Mouse (Mus musculus) stomach, postnatal 0 days (tissue): ENCODE measurements around the gene Ddb1. TPM values are rescaled to one million over a fixed set of nuclear protein-coding genes. Genes with fewer than 3 reads are reported as not detected.

Experiments
- ATAC-seq: fragments of 200-750 bp; cut with Nextera tagmentation; 2 replicates; pipeline ENCODE4 v1.8.0; 2017; ENCODE audit not compliant: low FRiP score, low TSS enrichment
- DNase-seq: peaks from one replicate; pipeline ENCODE4 v3.0.0-alpha.2; 2016; ENCODE audit warnings: low spot score
- H3K27ac ChIP-seq: fragments of 300-500 bp; sonication (generic); replicated peaks from 2 replicates; pipeline ENCODE4 v1.5.1; 2014; ENCODE audit warnings: mild to moderate bottlenecking, control low read depth
- H3K27me3 ChIP-seq: fragments of 300-500 bp; sonication (generic); 2 replicates; pipeline ENCODE4 v1.6.1; 2014; ENCODE audit warnings: low read length; ENCODE audit not compliant: control insufficient read depth, insufficient read depth
- H3K36me3 ChIP-seq: fragments of 300-500 bp; sonication (generic); 2 replicates; pipeline ENCODE4 v1.6.1; 2014; ENCODE audit warnings: low read length, mixed read lengths; ENCODE audit not compliant: control insufficient read depth, insufficient read depth
- H3K4me1 ChIP-seq: fragments of 300-500 bp; sonication (generic); replicated peaks from 2 replicates; pipeline ENCODE4 v1.6.1; 2014; ENCODE audit warnings: antibody characterized with exemption; ENCODE audit not compliant: control insufficient read depth, insufficient read depth
- H3K4me2 ChIP-seq: fragments of 300-500 bp; sonication (generic); replicated peaks from 2 replicates; pipeline ENCODE4 v1.6.1; 2014; ENCODE audit warnings: low read depth, mild to moderate bottlenecking, control low read depth, moderate library complexity
- H3K4me3 ChIP-seq: fragments of 300-500 bp; sonication (generic); 2 replicates; pipeline ENCODE4 v1.5.1; 2014; ENCODE audit warnings: low read depth, low read length, control low read depth
- H3K9ac ChIP-seq: fragments of 300-500 bp; sonication (generic); 2 replicates; pipeline ENCODE4 v1.6.1; 2014; ENCODE audit warnings: mild to moderate bottlenecking, low read length, control low read depth, mixed read lengths
- H3K9me3 ChIP-seq: fragments of 300-500 bp; sonication (generic); 2 replicates; pipeline ENCODE4 v1.6.1; 2016; ENCODE audit warnings: low read length; ENCODE audit not compliant: control insufficient read depth
- CTCF ChIP-seq: IDR thresholded peaks from 2 replicates; pipeline ENCODE4 v1.5.1; 2016; ENCODE audit warnings: antibody characterized with exemption, low read depth, mild to moderate bottlenecking, moderate library complexity
- EP300 ChIP-seq: optimal IDR thresholded peaks from 2 replicates; pipeline ENCODE3; 2016; ENCODE audit warnings: antibody characterized with exemption
- WGBS: fragments of 180-500 bp; shearing (Covaris S2); extraction: QIAGEN DNeasy Blood & Tissue Kit; methylation state at CpG from one replicate; pipeline ENCODE4 v1.1.7; 2014; 5-methylcytosine and 5-hydroxymethylcytosine counted together
- polyA plus RNA-seq: library from polyadenylated mRNA; unstranded; fragments of >200 nt; fragmentation: Nextera tagmentation; extraction: Ambion mirVana; gene quantifications from 2 replicates; pipeline ENCODE4 v1.2.1, GENCODE M21; 2015

Ddb1 gene
- polyA plus RNA-seq, 1 experiment from 2014 or later = 110 TPM

DNA sequence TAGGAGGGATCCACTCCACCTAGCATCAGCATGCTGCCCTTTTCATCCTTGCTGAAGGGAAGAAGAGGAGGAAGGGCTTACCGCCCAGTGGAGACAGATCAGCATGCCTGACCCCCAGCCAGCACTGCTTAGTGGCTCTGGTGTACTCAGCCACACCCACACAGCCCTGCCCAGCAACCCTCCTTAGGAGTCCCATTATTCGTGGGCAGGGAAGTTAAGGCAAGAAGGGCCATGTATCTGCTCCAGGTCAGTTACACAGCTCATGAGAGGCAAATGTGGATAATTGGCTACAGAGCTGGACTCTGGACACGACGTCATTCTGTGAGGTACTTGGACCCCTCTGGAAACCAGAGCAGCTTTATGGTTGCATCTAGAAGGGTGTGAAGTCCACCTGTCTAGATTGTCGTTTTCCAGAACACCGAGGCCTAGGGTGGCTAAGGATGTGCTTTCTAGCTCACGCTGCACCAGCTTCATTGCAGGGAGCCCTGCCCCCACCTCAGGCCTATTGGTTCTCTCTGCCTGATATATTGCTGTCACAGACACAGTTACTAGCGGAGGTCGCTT lies 66.8 kb downstream of the Ddb1 start:
- DNase-seq (peak; percentile 67), ATAC-seq (peak; percentile 27)
- no peaks in the 10 kb centered on the region for H3K36me3 ChIP-seq
- H3K4me3 ChIP-seq = no peak overlapping the region
- no peak overlapping the region for H3K27ac ChIP-seq
- H3K4me2 ChIP-seq = no peak overlapping the region
- H3K9me3 ChIP-seq = no peaks in the 10 kb centered on the region
- 60% methylated on average over 9 of the region's 9 CpGs for WGBS
- H3K27me3 ChIP-seq = no peaks in the 10 kb centered on the region
- no peaks in the 10 kb centered on the region for H3K4me1 ChIP-seq
- no peak overlapping the region for H3K9ac ChIP-seq
- TF ChIP-seq EP300 = peak; percentile 45
- TF ChIP-seq CTCF = no peak

DNA sequence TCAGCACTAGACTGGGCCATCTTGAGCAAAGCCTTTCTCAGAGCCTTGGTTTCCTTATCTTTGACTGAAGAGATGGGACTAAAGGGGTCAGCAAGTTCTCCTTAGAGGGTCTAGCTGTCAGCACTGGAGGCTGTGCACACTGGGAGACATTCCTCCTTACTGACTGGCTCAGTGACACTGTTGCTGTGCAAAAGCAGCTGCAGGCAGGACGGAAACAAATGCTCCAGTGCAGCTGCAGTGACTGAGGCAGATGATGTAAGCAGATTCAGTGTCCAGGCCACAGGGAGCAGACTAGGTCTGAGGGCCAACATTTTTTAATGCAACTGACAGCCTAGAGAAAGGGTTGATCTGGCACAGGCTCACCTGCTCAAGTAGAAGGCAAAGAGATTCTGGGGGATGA lies 68.1 kb downstream of the Ddb1 start:
- Histone ChIP-seq H3K9me3 (no peaks in the 10 kb centered on the region), H3K27ac (no peak overlapping the region), H3K9ac (no peak overlapping the region), H3K4me3 (no peak overlapping the region), H3K36me3 (no peaks in the 10 kb centered on the region), H3K27me3 (no peaks in the 10 kb centered on the region), H3K4me2 (no peak overlapping the region), H3K4me1 (no peaks in the 10 kb centered on the region)
- no peak for TF ChIP-seq CTCF
- TF ChIP-seq EP300 = no peak
- DNase-seq (peak; percentile 30), ATAC-seq (no peak)
- WGBS = 53% methylated on average over 1 of the region's 1 CpGs

DNA sequence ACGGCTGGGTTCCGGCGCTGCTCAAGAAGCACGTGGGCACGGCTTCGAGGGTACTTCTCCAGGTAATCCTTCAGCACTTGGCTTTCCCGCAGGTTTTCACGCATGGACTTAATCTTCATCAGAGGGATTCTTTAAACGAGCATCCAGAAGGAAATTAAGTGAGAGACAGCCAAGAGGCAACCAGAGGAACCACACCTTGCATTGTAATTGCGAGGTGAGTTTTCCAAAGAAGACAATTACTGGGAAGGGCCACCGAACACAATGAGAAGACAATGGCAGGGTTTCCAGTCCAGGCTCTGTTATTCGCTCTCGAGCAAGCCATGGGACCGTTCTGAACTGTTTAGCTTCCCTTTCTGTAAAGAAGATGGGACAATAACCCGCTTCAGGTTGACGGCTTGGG lies 71.5 kb downstream of the Ddb1 start:
- peak overlapping the region; percentile 26; the same call in 1 of the 2 replicates for H3K4me3 ChIP-seq
- peak overlapping the region; percentile 40; the same call in 1 of the 2 replicates for H3K27ac ChIP-seq
- no peaks in the 10 kb centered on the region for H3K36me3 ChIP-seq
- TF ChIP-seq EP300 (no peak), CTCF (no peak)
- H3K4me2 ChIP-seq = peak overlapping the region; percentile 36
- no peak for ATAC-seq
- H3K27me3 ChIP-seq = no peaks in the 10 kb centered on the region
- WGBS = 81% methylated on average over 16 of the region's 16 CpGs
- no peak overlapping the region for H3K9ac ChIP-seq
- H3K4me1 ChIP-seq = no peaks in the 10 kb centered on the region
- DNase-seq = no peak
- H3K9me3 ChIP-seq = no peaks in the 10 kb centered on the region

DNA sequence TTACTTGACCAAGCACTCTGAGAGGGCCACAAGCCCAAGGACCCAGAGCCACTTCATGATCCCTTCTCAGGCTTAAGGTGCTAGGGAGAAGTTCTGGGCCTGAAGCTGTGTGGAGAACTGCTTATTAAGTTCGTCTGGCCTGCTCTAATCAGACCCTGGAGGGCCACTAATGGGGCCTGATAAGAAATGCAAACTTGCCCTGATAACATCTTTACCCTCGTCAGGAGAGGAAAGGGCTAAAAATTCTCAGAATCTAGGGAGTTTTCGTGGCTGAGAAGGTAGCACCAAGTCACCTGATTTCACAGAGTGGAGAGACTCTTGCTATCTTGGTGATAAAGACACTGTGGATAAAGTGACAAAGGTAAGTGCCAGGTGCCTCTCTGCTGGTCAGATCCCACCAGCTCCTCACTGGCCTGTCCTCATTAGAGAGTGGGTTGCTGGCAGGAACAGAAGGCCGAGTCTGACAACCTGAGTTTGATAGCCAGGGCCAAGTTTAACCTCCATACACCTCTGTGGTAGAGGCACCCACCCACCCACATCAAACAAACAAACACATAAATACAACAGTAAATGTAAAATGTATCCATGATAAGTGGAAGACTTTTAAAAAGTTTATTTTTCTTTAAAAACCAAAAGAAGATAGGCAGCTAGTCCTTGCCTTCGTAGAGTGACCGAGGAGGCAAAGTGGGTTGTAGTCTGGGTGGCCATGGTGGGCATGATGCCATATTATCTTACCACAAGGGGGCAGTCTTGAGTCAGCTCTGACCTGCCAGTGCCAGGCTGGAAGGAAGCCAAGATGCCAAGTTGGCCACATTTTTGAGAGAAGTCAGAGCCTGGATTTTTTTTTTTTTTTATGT lies 73.0 kb downstream of the Ddb1 start, which contains the start of gene Pga5:
Gene Pga5, minus strand, starts transcription at position 157 of the 857 bp plus-strand sequence.
- peak within 1 kb of the TSS; percentile 36 for H3K4me2 ChIP-seq
- DNase-seq (peak; percentile 86), ATAC-seq (peak; percentile 45)
- no peaks in the 10 kb centered on the region for H3K27me3 ChIP-seq
- TF ChIP-seq CTCF (peak; percentile 93), EP300 (no peak)
- no peak within 1 kb of the TSS for H3K9ac ChIP-seq
- H3K27ac ChIP-seq = peak within 1 kb of the TSS; percentile 35
- H3K4me1 ChIP-seq = no peaks in the 10 kb centered on the region
- no peaks in the 10 kb centered on the region for H3K9me3 ChIP-seq
- no peaks in the 10 kb centered on the region for H3K36me3 ChIP-seq
- H3K4me3 ChIP-seq = peak within 1 kb of the TSS; percentile 26; the same call in 1 of the 2 replicates
- WGBS = 27% methylated on average over 6 of the region's 6 CpGs

DNA sequence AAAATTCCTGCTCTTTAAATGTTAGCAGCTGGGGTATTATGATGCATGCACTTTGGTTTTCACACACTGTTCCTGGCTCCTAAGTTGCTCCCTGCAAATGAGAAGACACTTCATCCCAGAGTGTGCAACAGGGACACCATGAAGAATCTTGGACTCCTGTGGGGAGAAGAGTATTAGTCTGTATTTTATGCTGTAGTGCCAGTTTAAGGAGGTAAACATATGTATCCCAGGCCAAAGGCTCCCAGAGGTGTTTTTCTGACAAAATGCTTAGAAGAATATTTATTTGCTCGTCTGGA lies 73.6 kb downstream of the Ddb1 start:
- Histone ChIP-seq H3K9ac (no peak overlapping the region), H3K4me2 (no peak overlapping the region), H3K4me3 (no peak overlapping the region), H3K4me1 (no peaks in the 10 kb centered on the region), H3K27ac (peak overlapping the region; percentile 18; the same call in 1 of the 2 replicates), H3K9me3 (no peaks in the 10 kb centered on the region), H3K36me3 (no peaks in the 10 kb centered on the region), H3K27me3 (no peaks in the 10 kb centered on the region)
- no peak for ATAC-seq
- TF ChIP-seq CTCF (no peak), EP300 (no peak)
- 71% methylated on average over 1 of the region's 1 CpGs for WGBS
- no peak for DNase-seq

Other genes with a start within 250 kb of the Ddb1 start
- 2.7 and 4.3 TPM in 2 replicates for gene Syt7, start 216.2 kb upstream of the Ddb1 start, polyA plus RNA-seq
- 2.8 and 3.3 TPM in 2 replicates for gene Lrrc10b, start 147.9 kb upstream of the Ddb1 start, polyA plus RNA-seq
- 0.15 and 0.16 TPM in 2 replicates for gene Ppp1r32, start 122.4 kb upstream of the Ddb1 start, polyA plus RNA-seq
- gene Cpsf7, start 80.1 kb upstream of the Ddb1 start, polyA plus RNA-seq = 12.5 and 16.7 TPM in 2 replicates
- 37.4 and 38.9 TPM in 2 replicates for gene Sdhaf2, start 79.2 kb upstream of the Ddb1 start, polyA plus RNA-seq
- 23.3 and 23.9 TPM in 2 replicates for gene Tmem216, start 49.1 kb upstream of the Ddb1 start, polyA plus RNA-seq
- 15.7 and 16.7 TPM in 2 replicates for gene Cyb561a3, start 28.2 kb upstream of the Ddb1 start, polyA plus RNA-seq
- 11.4 and 12.2 TPM in 2 replicates for gene Tmem138, start 28.0 kb upstream of the Ddb1 start, polyA plus RNA-seq
- gene Tkfc, start 327 bp downstream of the Ddb1 start, polyA plus RNA-seq = 6.3 and 6.7 TPM in 2 replicates
- gene Vwce, start 28.9 kb downstream of the Ddb1 start, polyA plus RNA-seq = 0.51 and 0.61 TPM in 2 replicates
- 22,358 and 23,362 TPM in 2 replicates for gene Pga5, start 72.7 kb downstream of the Ddb1 start, polyA plus RNA-seq
- 48.6 and 57.3 TPM in 2 replicates for gene Vps37c, start 83.4 kb downstream of the Ddb1 start, polyA plus RNA-seq
- gene Cd5, start 133.7 kb downstream of the Ddb1 start, polyA plus RNA-seq = 1.6 and 1.8 TPM in 2 replicates
- 0.06 and 0.07 TPM in 2 replicates for gene Cd6, start 224.7 kb downstream of the Ddb1 start, polyA plus RNA-seq
- gene Slc15a3, start 234.4 kb downstream of the Ddb1 start, polyA plus RNA-seq = 4.0 and 5.2 TPM in 2 replicates